Mouse (Mus musculus) forelimb bud, embryonic 11.5 days (tissue): ENCODE data around the gene Trappc1.
"Not testable (repeated sequence)": the region's sequence is repeated elsewhere in the genome, so short reads cannot be mapped to it uniquely, and the experiment has no call there.

ENCODE experiments used
- DNase-seq: peaks from one replicate; pipeline ENCODE4 v3.0.0-alpha.2; 2012; ENCODE audit warnings: low read depth, low spot score

Trappc1 gene

GRCm38 (mm10) chr11:69323667-69324111 lies at the start of gene Trappc1, which contains the start of gene Cntrob:
Gene Trappc1, plus strand, starts transcription at chr11:69323980.
Gene Cntrob, minus strand, starts transcription at chr11:69323775.
- peak; percentile 99 for DNase-seq

- no peak for DNase-seq
These were observed 48.1 kb upstream of the Trappc1 start for GRCm38 (mm10) chr11:69275650-69276049.

GRCm38 (mm10) chr11:69276081-69276480 lies 47.7 kb upstream of the Trappc1 start:
- DNase-seq, result no peak

GRCm38 (mm10) chr11:69277267-69277666 lies 46.5 kb upstream of the Trappc1 start:
- DNase-seq, result no peak

GRCm38 (mm10) chr11:69291111-69291510 lies 32.7 kb upstream of the Trappc1 start:
- no peak for DNase-seq

- DNase-seq, result no peak
These were observed 28.5 kb upstream of the Trappc1 start for GRCm38 (mm10) chr11:69295286-69295685.

GRCm38 (mm10) chr11:69297799-69298198 lies 26.0 kb upstream of the Trappc1 start:
- no peak for DNase-seq

DNA sequence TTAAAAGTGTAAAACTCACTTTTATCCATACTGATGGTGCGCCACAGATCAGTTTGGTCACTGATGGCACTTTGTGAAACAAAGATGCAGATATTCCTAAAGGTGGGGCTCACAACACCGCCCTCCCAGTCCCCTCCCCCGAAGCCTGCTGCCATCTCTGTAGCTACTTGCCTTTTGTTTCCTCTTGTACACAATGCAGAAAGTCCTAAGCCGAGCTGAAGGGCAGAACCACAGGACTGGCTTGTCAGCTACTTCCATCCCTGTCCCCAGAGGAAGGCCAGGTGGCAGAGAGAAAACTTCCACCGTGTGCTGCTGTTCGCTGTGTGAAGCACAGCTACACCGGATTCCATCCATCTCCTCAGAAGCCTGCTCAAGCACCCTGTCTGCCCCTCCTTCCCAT lies 25.5 kb upstream of the Trappc1 start:
- no peak for DNase-seq

GRCm38 (mm10) chr11:69302817-69303216 lies 21.0 kb upstream of the Trappc1 start:
- DNase-seq, result no peak

DNA sequence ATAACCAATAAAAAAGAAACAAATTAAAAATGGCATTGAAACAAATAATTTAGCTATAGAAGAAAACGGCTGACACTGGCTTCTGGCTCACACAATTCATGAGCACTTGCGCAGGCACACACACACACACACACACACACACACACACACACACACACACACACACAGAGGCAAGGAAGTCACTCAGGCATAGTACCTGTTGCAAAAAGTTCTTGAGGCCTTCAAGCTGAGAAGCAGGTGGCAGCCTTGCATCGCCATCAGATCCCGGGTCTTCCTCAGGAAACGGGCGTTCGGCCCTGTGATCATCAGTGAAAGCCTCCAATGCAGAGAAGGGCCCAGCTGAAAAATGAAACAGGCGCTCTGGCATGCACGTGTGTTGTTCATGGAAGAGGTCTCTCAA lies 18.5 kb upstream of the Trappc1 start:
- DNase-seq, result no peak

GRCm38 (mm10) chr11:69306039-69306438 lies 17.7 kb upstream of the Trappc1 start:
- DNase-seq, result no peak

DNA sequence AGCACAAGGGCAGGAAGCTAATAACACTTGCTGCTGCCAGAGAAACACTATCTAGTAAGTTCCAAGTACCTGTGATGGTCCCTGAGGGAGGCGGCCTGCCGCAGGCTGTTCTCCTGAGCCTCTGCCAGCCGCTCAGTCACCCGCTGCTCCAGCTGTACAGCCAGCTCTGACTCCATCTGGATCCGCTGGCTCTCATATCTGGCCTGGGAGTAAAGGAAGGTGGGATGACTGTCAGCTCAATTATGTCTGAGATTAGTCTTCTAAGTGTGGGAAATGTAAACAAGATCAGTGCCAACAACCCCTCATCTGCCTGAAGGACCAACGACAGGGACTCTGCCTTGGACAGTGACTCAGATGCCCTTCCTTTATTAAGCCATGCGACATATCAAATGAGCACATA lies 12.5 kb upstream of the Trappc1 start:
- DNase-seq, result no peak

DNA sequence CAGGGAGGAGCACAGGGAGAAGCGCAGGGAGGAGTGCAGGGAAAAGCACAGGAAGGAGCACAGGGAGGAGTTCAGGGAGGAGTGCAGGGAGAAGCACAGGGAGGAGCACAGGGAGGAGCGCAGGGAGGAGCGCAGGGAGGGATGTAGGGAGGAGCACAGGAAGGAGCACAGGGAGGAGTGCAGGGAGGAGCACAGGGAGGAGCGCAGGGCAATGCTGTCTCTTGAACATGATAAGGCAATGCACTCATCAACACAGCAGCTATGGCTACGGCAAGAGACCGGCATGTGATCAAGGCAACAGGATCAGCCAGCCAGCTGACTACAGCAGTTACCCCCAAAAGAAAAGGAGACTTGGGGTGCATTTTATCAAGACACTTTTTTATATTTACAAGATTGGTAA lies 7.4 kb upstream of the Trappc1 start:
- DNase-seq, result no peak

DNA sequence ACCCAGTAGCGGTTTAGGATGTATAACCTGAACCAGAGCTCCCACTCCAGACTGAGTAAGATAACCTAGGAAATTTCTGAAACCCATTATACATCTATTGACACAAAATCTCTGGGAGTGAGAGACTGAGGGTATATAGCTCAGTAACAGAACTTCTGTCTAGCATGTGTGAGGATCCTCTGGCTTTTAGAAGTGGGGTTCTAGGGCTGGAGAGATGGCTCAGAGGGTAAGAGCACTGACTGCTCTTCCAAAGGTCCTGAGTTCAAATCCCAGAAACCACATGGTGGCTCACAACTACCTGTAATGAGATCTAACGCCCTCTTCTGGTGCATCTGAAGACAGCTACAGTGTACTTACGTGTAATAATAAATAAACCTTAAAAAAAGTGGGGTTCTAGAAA lies 5.8 kb upstream of the Trappc1 start:
- DNase-seq, result not testable (repeated sequence)

GRCm38 (mm10) chr11:69321580-69321979 lies 2.2 kb upstream of the Trappc1 start:
- no peak for DNase-seq

- no peak for DNase-seq
These were observed 1.8 kb upstream of the Trappc1 start for GRCm38 (mm10) chr11:69322010-69322409.

GRCm38 (mm10) chr11:69322693-69323471 lies 898 bp upstream of the Trappc1 start:
- no peak for DNase-seq

DNA sequence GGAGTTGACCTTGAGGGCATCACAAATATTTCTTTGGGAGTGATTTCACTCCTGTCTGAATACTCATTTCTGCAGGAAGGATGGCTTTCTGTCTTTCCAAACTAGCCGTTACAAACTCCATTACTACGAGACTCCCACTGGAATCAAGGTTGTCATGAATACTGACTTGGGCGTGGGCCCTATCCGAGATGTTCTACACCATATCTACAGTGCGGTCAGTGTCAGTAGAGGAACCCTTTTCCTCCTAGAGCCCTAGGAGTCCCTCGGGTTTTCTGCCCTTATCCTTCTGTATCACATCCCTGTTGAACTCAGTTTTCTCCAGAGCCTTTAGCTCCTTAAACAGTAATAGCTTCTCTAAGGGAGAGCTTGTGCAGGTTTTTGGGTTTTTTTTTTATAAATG lies 969 bp downstream of the Trappc1 start:
- no peak for DNase-seq

DNA sequence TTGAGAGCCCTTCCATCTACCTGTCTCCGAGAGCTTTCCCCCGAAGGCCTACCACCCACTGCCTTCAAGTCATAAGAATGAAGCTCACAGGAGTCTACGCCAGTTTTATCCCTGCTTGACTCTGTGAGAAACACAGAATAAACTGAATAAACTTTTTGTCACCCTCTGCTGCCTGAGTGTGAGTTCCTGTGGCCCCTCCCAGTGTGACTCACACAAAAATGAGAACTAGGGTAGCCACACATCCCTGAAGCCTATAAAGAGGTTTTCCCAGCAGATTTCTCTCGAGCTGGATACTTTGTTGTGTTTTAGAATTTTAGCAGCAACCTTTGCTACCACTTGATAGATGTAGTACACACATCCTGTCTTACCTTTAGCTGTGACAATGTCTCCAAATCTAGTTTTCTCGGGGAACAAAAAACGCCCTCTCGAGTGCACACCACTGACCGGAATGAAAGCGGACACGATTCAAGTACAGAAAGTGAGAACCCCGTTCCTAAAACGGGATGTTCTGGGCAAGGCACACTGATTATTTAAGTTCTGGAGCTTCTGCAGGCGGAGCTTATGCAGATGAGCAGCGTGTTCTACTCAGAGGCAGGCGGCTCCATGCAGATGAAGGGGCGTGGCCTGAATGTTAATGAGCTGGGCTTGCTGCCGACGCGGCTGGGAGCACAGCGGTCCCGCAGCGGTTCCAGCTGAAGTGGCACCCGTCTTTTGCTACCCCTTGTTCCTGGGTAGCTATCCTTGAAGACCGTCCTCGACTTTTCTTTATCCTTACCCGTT lies 2.0 kb downstream of the Trappc1 start, which contains the start of gene Kcnab3:
Gene Kcnab3 (plus strand): TSS at position 631 of the 780 bp plus-strand sequence.
- DNase-seq, result peak; percentile 71

- no peak for DNase-seq
These were observed 2.8 kb downstream of the Trappc1 start for GRCm38 (mm10) chr11:69326408-69327156.

GRCm38 (mm10) chr11:69327157-69327442 lies 3.3 kb downstream of the Trappc1 start:
- DNase-seq, result no peak

GRCm38 (mm10) chr11:69327648-69328047 lies 3.9 kb downstream of the Trappc1 start:
- DNase-seq, result no peak
